Mouse (Mus musculus): ENCODE measurements around the gene Cdk5r1. TPM values are rescaled to one million over a fixed set of nuclear protein-coding genes. Genes with fewer than 3 reads are reported as not detected.
"Not testable (repeated sequence)": the region's sequence is repeated elsewhere in the genome, so short reads cannot be mapped to it uniquely, and the experiment has no call there.

The Cdk5r1 gene
- polyA plus RNA-seq (2016; fragmentation: Nextera tagmentation; extraction: Ambion mirVana), result 54.0 and 63.9 TPM in 2 replicates

GRCm38 (mm10) chr11:80476222-80477189 lies at the start of gene Cdk5r1:
Gene Cdk5r1, plus strand, starts transcription at chr11:80477023.
- H3K36me3 ChIP-seq (replicated peaks), result peaks cover 33% of the 10 kb centered on the region
- H3K27ac ChIP-seq, result peak within 1 kb of the TSS; percentile 97
- peak within 1 kb of the TSS; percentile 84 for H3K4me2 ChIP-seq
- no peaks in the 10 kb centered on the region for H3K9me3 ChIP-seq
- peak; percentile 89 for ATAC-seq (ENCODE audit: low FRiP score)
- H3K27me3 ChIP-seq, result peaks cover 41% of the 10 kb centered on the region
- H3K4me1 ChIP-seq, result peaks cover 44% of the 10 kb centered on the region
- under 1% methylated on average over 88 of the region's 116 CpGs for WGBS
- H3K4me3 ChIP-seq (replicated peaks), result peak within 1 kb of the TSS; percentile 85
- peak within 1 kb of the TSS; percentile 96 for H3K9ac ChIP-seq

- H3K36me3 ChIP-seq (replicated peaks), result peaks cover 18% of the 10 kb centered on the region
- WGBS, result under 1% methylated on average over 58 of the region's 58 CpGs
- peak within 1 kb of the TSS; percentile 87 for H3K4me2 ChIP-seq
- H3K4me3 ChIP-seq (replicated peaks), result peak within 1 kb of the TSS; percentile 100
- peak within 1 kb of the TSS; percentile 98 for H3K9ac ChIP-seq
- peaks cover 10% of the 10 kb centered on the region for H3K4me1 ChIP-seq
- H3K27me3 ChIP-seq, result no peaks in the 10 kb centered on the region
- peak; percentile 99 for ATAC-seq (ENCODE audit: low FRiP score)
- H3K27ac ChIP-seq, result peak within 1 kb of the TSS; percentile 89
- no peaks in the 10 kb centered on the region for H3K9me3 ChIP-seq
Measured at GRCm38 (mm10) chr11:80428381-80429008, 48.3 kb upstream of the Cdk5r1 start, which contains the start of gene Psmd11. Gene Psmd11, plus strand, starts transcription at chr11:80428615.

- no peaks in the 10 kb centered on the region for H3K9me3 ChIP-seq
- peak overlapping the region; percentile 100 for H3K4me3 ChIP-seq (replicated peaks)
- ATAC-seq (ENCODE audit: low FRiP score), result peak; percentile 71
- peak overlapping the region; percentile 87 for H3K4me2 ChIP-seq
- H3K9ac ChIP-seq, result peak overlapping the region; percentile 98
- peaks cover 22% of the 10 kb centered on the region for H3K36me3 ChIP-seq (replicated peaks)
- no peaks in the 10 kb centered on the region for H3K27me3 ChIP-seq
- peaks cover 10% of the 10 kb centered on the region for H3K4me1 ChIP-seq
- under 1% methylated on average over 37 of the region's 37 CpGs for whole genome bisulfite sequencing
- H3K27ac ChIP-seq, result peak overlapping the region; percentile 89
Measured at GRCm38 (mm10) chr11:80429009-80429475, 47.8 kb upstream of the Cdk5r1 start.

GRCm38 (mm10) chr11:80429500-80430166 lies 47.2 kb upstream of the Cdk5r1 start:
- WGBS, result 64% methylated on average over 14 of the region's 14 CpGs
- peaks cover 25% of the 10 kb centered on the region for H3K36me3 ChIP-seq (replicated peaks)

GRCm38 (mm10) chr11:80430366-80430910 lies 46.4 kb upstream of the Cdk5r1 start:
- H3K36me3 ChIP-seq (replicated peaks), result peaks cover 29% of the 10 kb centered on the region
- no peak overlapping the region for H3K4me2 ChIP-seq
- H3K27ac ChIP-seq, result no peak overlapping the region
- no peaks in the 10 kb centered on the region for H3K9me3 ChIP-seq
- no peak overlapping the region for H3K4me3 ChIP-seq (replicated peaks)
- H3K9ac ChIP-seq, result no peak overlapping the region
- 95% methylated on average over 3 of the region's 3 CpGs for WGBS
- ATAC-seq (ENCODE audit: low FRiP score), result no peak
- H3K27me3 ChIP-seq, result no peaks in the 10 kb centered on the region
- H3K4me1 ChIP-seq, result peaks cover 10% of the 10 kb centered on the region

More at GRCm38 (mm10) chr11:80429500-80430166, 47.2 kb upstream of the Cdk5r1 start:
- Histone ChIP-seq H3K27me3 (no peaks in the 10 kb centered on the region), H3K27ac (no peak overlapping the region), H3K9me3 (no peaks in the 10 kb centered on the region), H3K4me1 (peaks cover 10% of the 10 kb centered on the region), H3K4me2 (peak overlapping the region; percentile 87), H3K4me3 (replicated peaks) (peak overlapping the region; percentile 100), H3K9ac (peak overlapping the region; percentile 98)
- no peak for ATAC-seq (ENCODE audit: low FRiP score)

- no peak for ATAC-seq (ENCODE audit: low FRiP score)
Measured at GRCm38 (mm10) chr11:80446916-80447315, 29.9 kb upstream of the Cdk5r1 start.

GRCm38 (mm10) chr11:80449859-80450258 lies 27.0 kb upstream of the Cdk5r1 start:
- ATAC-seq (ENCODE audit: low FRiP score), result no peak
- 95% methylated on average over 2 of the region's 2 CpGs for WGBS

More at GRCm38 (mm10) chr11:80446916-80447315, 29.9 kb upstream of the Cdk5r1 start:
- no peak overlapping the region for H3K4me3 ChIP-seq (replicated peaks)
- H3K36me3 ChIP-seq (replicated peaks), result peaks cover 54% of the 10 kb centered on the region
- WGBS, result 92% methylated on average over 3 of the region's 3 CpGs
- no peak overlapping the region for H3K4me2 ChIP-seq
- H3K9ac ChIP-seq, result no peak overlapping the region
- H3K27me3 ChIP-seq, result no peaks in the 10 kb centered on the region
- H3K4me1 ChIP-seq, result no peaks in the 10 kb centered on the region
- no peaks in the 10 kb centered on the region for H3K9me3 ChIP-seq
- H3K27ac ChIP-seq, result no peak overlapping the region

GRCm38 (mm10) chr11:80452242-80452641 lies 24.6 kb upstream of the Cdk5r1 start:
- H3K4me1 ChIP-seq, result no peaks in the 10 kb centered on the region
- no peaks in the 10 kb centered on the region for H3K27me3 ChIP-seq
- 92% methylated on average over 3 of the region's 3 CpGs for WGBS
- ATAC-seq (ENCODE audit: low FRiP score), result no peak
- H3K9ac ChIP-seq, result no peak overlapping the region
- H3K27ac ChIP-seq, result no peak overlapping the region
- H3K36me3 ChIP-seq (replicated peaks), result peaks cover 50% of the 10 kb centered on the region
- no peak overlapping the region for H3K4me2 ChIP-seq
- no peaks in the 10 kb centered on the region for H3K9me3 ChIP-seq
- no peak overlapping the region for H3K4me3 ChIP-seq (replicated peaks)

More at GRCm38 (mm10) chr11:80449859-80450258, 27.0 kb upstream of the Cdk5r1 start:
- Histone ChIP-seq H3K27ac (no peak overlapping the region), H3K4me1 (no peaks in the 10 kb centered on the region), H3K4me3 (replicated peaks) (no peak overlapping the region), H3K4me2 (no peak overlapping the region), H3K9ac (no peak overlapping the region), H3K27me3 (no peaks in the 10 kb centered on the region), H3K36me3 (replicated peaks) (peaks cover 55% of the 10 kb centered on the region), H3K9me3 (no peaks in the 10 kb centered on the region)

- WGBS, result 96% methylated on average over 1 of the region's 1 CpGs
- Histone ChIP-seq H3K9me3 (no peaks in the 10 kb centered on the region), H3K4me3 (replicated peaks) (no peak overlapping the region), H3K9ac (no peak overlapping the region), H3K4me2 (no peak overlapping the region), H3K27ac (no peak overlapping the region), H3K27me3 (no peaks in the 10 kb centered on the region), H3K36me3 (replicated peaks) (peaks cover 49% of the 10 kb centered on the region), H3K4me1 (no peaks in the 10 kb centered on the region)
- no peak for ATAC-seq (ENCODE audit: low FRiP score)
Measured at GRCm38 (mm10) chr11:80453198-80453597, 23.6 kb upstream of the Cdk5r1 start.

- not testable (repeated sequence) for ATAC-seq (ENCODE audit: low FRiP score); H3K4me2 ChIP-seq; H3K27ac ChIP-seq; H3K4me1 ChIP-seq; H3K27me3 ChIP-seq; H3K9ac ChIP-seq; H3K9me3 ChIP-seq; H3K4me3 ChIP-seq (replicated peaks)
- peaks cover 87% of the 10 kb centered on the region for H3K36me3 ChIP-seq (replicated peaks)
- 94% methylated on average over 4 of the region's 4 CpGs for WGBS
Measured at GRCm38 (mm10) chr11:80463605-80464130, 13.2 kb upstream of the Cdk5r1 start.

GRCm38 (mm10) chr11:80471836-80472605 lies 4.8 kb upstream of the Cdk5r1 start:
- no peak overlapping the region for H3K9ac ChIP-seq
- no peaks in the 10 kb centered on the region for H3K9me3 ChIP-seq
- no peak for ATAC-seq (ENCODE audit: low FRiP score)
- 0 out of 2 replicates have a peak overlapping the region, but pooled peaks have one; percentile 21 for H3K27ac ChIP-seq
- 0 out of 2 replicates have a peak, but pooled peaks cover 10% of the 10 kb centered on the region for H3K4me1 ChIP-seq
- 90% methylated on average over 16 of the region's 16 CpGs for WGBS
- H3K36me3 ChIP-seq (replicated peaks), result peaks cover 68% of the 10 kb centered on the region
- H3K4me2 ChIP-seq, result no peak overlapping the region
- no peak overlapping the region for H3K4me3 ChIP-seq (replicated peaks)
- H3K27me3 ChIP-seq, result peaks cover 28% of the 10 kb centered on the region
